Mouse (Mus musculus) liver, embryonic 12.5 days (tissue): ENCODE measurements around the gene Ergic3. TPM values are rescaled to one million over a fixed set of nuclear protein-coding genes. Genes with fewer than 3 reads are reported as not detected.

Experiments used
- ATAC-seq: fragments of 200-750 bp; cut with Nextera tagmentation; 2 replicates; pipeline ENCODE4 v1.8.0; 2017; ENCODE audit warnings: moderate number of reproducible peaks, mild to moderate bottlenecking, moderate library complexity
- H3K27ac ChIP-seq: fragments of 300-500 bp; sonication (generic); 2 replicates; pipeline ENCODE4 v1.5.1; 2016; ENCODE audit warnings: mild to moderate bottlenecking
- H3K27me3 ChIP-seq: fragments of 300-500 bp; sonication (generic); replicated peaks from 2 replicates; pipeline ENCODE4 v1.6.1; 2016; ENCODE audit warnings: mild to moderate bottlenecking, moderate library complexity
- H3K36me3 ChIP-seq: fragments of 300-500 bp; sonication (generic); 2 replicates; pipeline ENCODE4 v1.6.1; 2016; ENCODE audit warnings: mild to moderate bottlenecking, moderate library complexity
- H3K4me1 ChIP-seq: fragments of 300-500 bp; sonication (generic); 2 replicates; pipeline ENCODE4 v1.6.1; 2016
- H3K4me2 ChIP-seq: fragments of 300-500 bp; sonication (generic); 2 replicates; pipeline ENCODE4 v1.6.1; 2016; ENCODE audit warnings: mild to moderate bottlenecking, moderate library complexity
- H3K4me3 ChIP-seq: fragments of 300-500 bp; sonication (generic); 2 replicates; pipeline ENCODE4 v1.5.1; 2016; ENCODE audit warnings: mild to moderate bottlenecking, moderate library complexity
- H3K9ac ChIP-seq: fragments of 300-500 bp; sonication (generic); 2 replicates; pipeline ENCODE4 v1.6.1; 2016; ENCODE audit warnings: mild to moderate bottlenecking, moderate library complexity
- H3K9me3 ChIP-seq: fragments of 300-500 bp; sonication (generic); replicated peaks from 2 replicates; pipeline ENCODE4 v1.6.1; 2016; ENCODE audit warnings: mild to moderate bottlenecking, moderate library complexity
- WGBS: fragments of 180-500 bp; shearing (Covaris S2); methylation state at CpG from one replicate; pipeline ENCODE4 v1.1.7; 2016; ENCODE audit not compliant: insufficient replicate concordance; 5-methylcytosine and 5-hydroxymethylcytosine counted together
- polyA plus RNA-seq: library from polyadenylated mRNA; unstranded; fragments of >200 nt; fragmentation: Nextera tagmentation; extraction: Ambion mirVana; gene quantifications from 2 replicates; pipeline ENCODE4 v1.2.1, GENCODE M21; 2016

Gene Ergic3
- polyA plus RNA-seq, 1 experiment from 2014 or later, result 104 TPM

DNA sequence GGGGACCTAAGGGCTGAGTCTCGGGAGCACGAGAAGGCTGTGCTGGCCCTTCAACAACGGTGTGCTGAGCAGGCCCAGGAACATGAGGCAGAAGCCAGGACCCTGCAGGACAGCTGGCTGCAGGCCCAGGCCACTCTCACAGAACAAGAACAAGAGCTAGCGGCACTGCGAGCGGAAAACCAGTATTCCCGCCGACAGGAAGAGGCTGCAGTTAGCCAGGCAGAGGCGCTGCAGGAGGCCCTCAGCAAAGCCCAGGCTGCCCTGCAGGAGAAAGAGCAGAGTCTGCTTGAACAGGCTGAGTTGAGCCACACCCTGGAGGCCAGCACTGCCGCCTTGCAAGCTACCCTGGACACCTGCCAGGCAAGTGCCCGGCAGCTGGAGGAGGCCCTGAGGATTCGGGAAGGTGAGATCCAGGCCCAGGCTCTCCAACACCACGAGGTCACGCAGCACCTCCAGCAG lies 16.0 kb upstream of the Ergic3 start:
- ATAC-seq, result 0 out of 2 replicates have a peak, but pooled peaks have one; percentile 25
- Histone ChIP-seq H3K4me2 (peak overlapping the region; percentile 82), H3K27me3 (no peaks in the 10 kb centered on the region), H3K4me3 (peak overlapping the region; percentile 63), H3K27ac (peak overlapping the region; percentile 93), H3K9me3 (no peaks in the 10 kb centered on the region), H3K9ac (peak overlapping the region; percentile 78), H3K4me1 (peaks cover 87% of the 10 kb centered on the region), H3K36me3 (peaks cover 98% of the 10 kb centered on the region)
- WGBS, result 84% methylated on average over 14 of the region's 14 CpGs

DNA sequence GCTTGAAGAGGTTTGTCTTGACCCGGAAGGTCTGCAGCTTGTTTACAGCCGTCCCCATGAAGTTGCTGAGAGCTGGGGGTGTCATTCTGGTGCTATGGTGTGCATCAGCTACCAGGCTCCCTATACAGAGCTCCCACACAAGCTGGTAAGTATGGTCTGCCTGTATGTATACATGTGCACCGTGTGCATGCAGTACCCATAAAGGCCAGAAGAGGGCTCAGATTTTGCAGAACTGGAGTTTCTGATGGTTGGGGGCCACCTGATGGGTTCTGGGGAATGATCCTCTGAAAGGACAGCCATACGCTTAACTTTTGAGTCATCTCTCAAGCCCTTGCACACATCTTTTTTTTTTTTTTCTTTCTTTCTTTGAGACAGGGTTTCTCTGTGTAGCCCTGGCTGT lies 2.5 kb upstream of the Ergic3 start:
- no peak overlapping the region for H3K4me3 ChIP-seq
- H3K36me3 ChIP-seq, result peaks cover 29% of the 10 kb centered on the region
- no peaks in the 10 kb centered on the region for H3K9me3 ChIP-seq
- H3K9ac ChIP-seq, result no peak overlapping the region
- 89% methylated on average over 4 of the region's 4 CpGs for WGBS
- H3K27ac ChIP-seq, result no peak overlapping the region
- H3K4me2 ChIP-seq, result no peak overlapping the region
- H3K4me1 ChIP-seq, result peaks cover 17% of the 10 kb centered on the region
- H3K27me3 ChIP-seq, result no peaks in the 10 kb centered on the region
- ATAC-seq, result no peak

DNA sequence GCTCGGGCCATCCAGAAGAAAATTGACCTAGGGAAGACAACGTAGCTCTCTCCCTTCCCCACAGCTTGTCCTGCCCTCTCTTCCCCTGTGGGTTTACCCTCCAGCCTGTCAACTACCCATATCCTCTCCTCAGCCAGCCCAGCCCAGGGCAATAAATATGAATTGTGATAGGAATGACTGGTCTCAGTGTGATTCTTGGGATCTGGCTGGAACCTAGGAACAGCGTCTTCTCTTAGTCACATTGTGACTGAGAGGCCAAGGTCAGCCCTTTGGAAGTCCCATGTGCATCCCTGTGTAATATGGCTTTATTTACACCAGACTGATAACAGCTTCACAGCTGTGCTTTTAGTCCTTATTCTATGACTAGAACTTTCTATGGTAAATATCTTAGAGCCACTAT lies 10.3 kb downstream of the Ergic3 start:
- peaks cover 67% of the 10 kb centered on the region for H3K36me3 ChIP-seq
- no peaks in the 10 kb centered on the region for H3K27me3 ChIP-seq
- WGBS, result 85% methylated on average over 3 of the region's 3 CpGs
- no peak overlapping the region for H3K4me3 ChIP-seq
- no peaks in the 10 kb centered on the region for H3K9me3 ChIP-seq
- no peak overlapping the region for H3K4me2 ChIP-seq
- no peak for ATAC-seq
- H3K27ac ChIP-seq, result no peak overlapping the region
- no peak overlapping the region for H3K9ac ChIP-seq
- peaks cover 37% of the 10 kb centered on the region for H3K4me1 ChIP-seq

DNA sequence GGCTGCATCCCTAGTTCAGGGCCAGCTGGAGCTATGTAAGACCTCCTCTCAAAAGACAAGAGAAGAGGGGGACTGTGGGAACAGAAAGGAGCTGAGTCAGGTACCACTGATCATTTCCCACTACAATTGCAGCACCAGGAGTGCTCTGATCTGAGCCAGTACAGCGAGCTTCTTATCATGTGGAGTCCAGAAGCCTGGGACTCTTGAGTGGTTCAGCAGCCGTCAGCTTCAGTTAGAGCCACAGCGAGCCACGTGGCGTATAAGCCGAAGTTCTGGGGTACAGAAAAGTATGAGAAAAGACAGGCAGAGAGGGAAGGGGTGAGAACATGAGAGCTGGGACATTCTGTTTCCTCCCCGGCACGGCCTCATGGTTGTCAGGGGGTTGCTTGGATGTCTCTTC lies 13.4 kb downstream of the Ergic3 start:
- H3K4me2 ChIP-seq, result peak overlapping the region; percentile 13
- H3K4me3 ChIP-seq, result no peak overlapping the region
- H3K36me3 ChIP-seq, result peaks cover 36% of the 10 kb centered on the region
- WGBS, result 38% methylated on average over 8 of the region's 8 CpGs
- H3K27me3 ChIP-seq, result no peaks in the 10 kb centered on the region
- H3K9ac ChIP-seq, result peak overlapping the region; percentile 13; the same call in 1 of the 2 replicates
- H3K4me1 ChIP-seq, result peaks cover 48% of the 10 kb centered on the region
- H3K9me3 ChIP-seq, result no peaks in the 10 kb centered on the region
- H3K27ac ChIP-seq, result peak overlapping the region; percentile 81
- peak; percentile 80 for ATAC-seq

DNA sequence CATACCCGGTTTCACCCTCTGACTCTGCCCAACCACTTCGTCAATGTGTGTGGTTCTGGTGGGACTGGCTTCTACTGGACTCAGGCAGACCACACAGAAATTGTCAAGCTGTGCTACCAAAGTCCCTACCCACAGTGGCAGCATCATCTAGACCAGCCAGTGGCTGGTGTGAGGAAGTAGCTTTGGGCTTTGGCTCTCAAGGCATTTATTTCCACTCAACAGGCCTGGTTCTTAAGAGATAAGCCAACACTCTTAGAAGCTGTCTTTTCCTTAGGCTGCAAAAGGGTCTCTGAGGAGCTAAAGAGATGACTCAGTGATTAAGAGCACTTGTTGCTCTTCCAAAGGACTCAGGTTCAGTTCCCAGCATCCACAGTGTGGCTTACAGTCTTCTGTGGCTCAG lies 13.9 kb downstream of the Ergic3 start:
- H3K9ac ChIP-seq, result no peak overlapping the region; the same call in 1 of the 2 replicates
- H3K36me3 ChIP-seq, result peaks cover 31% of the 10 kb centered on the region
- ATAC-seq, result peak; percentile 47
- H3K4me2 ChIP-seq, result peak overlapping the region; percentile 13
- peak overlapping the region; percentile 81 for H3K27ac ChIP-seq
- no peaks in the 10 kb centered on the region for H3K27me3 ChIP-seq
- H3K4me1 ChIP-seq, result peaks cover 48% of the 10 kb centered on the region
- no peak overlapping the region for H3K4me3 ChIP-seq
- 58% methylated on average over 2 of the region's 2 CpGs for WGBS
- H3K9me3 ChIP-seq, result no peaks in the 10 kb centered on the region

DNA sequence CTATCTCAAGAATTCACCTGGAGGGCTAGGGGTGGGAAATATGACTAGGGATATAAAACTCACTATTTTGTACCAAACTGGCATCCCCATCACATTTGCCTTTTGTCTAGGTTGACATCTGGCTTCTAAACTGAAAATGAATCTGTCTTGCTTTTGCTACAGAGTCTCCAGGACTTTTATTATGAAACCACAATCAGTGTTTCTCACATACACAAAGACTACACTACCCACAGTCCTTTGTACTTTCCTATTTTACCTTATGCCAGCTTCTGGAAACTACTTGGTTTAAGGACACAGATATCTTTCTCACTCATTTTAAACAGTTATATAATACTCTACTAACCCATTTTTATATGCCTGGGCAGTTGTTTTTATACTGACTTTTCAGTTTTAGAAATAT lies 17.6 kb downstream of the Ergic3 start:
- Histone ChIP-seq H3K9ac (no peak overlapping the region), H3K4me2 (no peak overlapping the region), H3K36me3 (no peaks in the 10 kb centered on the region), H3K27ac (no peak overlapping the region), H3K9me3 (no peaks in the 10 kb centered on the region), H3K27me3 (no peaks in the 10 kb centered on the region), H3K4me3 (no peak overlapping the region), H3K4me1 (peaks cover 38% of the 10 kb centered on the region)
- ATAC-seq, result no peak

DNA sequence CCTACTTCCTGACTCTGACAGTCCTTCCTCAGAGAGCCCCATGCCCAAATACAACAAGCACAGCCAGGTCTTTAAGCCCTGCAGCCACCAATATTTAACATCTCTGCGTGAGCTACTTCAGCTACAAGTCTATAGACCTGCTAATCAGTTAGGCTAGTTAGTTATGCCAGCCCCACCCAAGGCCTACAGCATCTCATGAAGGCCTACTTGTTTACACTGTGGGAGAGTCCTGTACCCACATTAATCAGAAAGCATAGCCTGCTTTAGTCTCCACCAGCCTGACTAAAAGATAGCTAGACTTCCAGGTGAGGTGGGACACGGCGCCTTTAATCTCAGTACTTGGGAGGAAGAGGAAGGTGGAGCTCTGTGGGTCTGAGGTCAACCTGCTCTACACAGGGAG lies 31.5 kb downstream of the Ergic3 start:
- no peak overlapping the region for H3K4me2 ChIP-seq
- H3K4me1 ChIP-seq, result no peaks in the 10 kb centered on the region
- ATAC-seq, result no peak
- H3K9ac ChIP-seq, result no peak overlapping the region
- no peaks in the 10 kb centered on the region for H3K36me3 ChIP-seq
- WGBS, result 76% methylated on average over 3 of the region's 3 CpGs
- no peak overlapping the region for H3K27ac ChIP-seq
- peaks cover 38% of the 10 kb centered on the region for H3K27me3 ChIP-seq
- no peak overlapping the region for H3K4me3 ChIP-seq
- no peaks in the 10 kb centered on the region for H3K9me3 ChIP-seq

DNA sequence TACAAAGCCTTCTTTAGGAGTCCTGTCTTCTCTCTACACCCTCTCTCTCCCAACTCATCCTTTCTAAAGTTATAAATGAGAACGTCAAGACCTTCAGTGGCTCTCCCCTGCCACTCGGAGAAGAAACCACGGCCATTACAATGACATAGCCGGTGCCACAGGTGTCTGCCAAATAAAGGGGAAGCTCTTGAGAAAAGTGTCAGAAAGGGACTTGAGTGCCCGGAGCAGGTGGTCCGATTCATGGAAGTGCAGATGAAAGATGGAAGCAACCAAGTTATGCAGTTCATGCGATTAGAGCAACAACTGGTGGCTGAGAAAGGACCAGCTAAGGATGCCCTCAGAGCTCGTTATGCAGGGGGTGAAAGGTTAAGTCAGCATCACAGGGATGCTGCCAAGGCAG lies 35.1 kb downstream of the Ergic3 start:
- Histone ChIP-seq H3K27me3 (peaks cover 42% of the 10 kb centered on the region), H3K9me3 (no peaks in the 10 kb centered on the region), H3K9ac (no peak overlapping the region), H3K4me1 (peaks cover 4% of the 10 kb centered on the region), H3K4me3 (no peak overlapping the region), H3K27ac (no peak overlapping the region), H3K36me3 (no peaks in the 10 kb centered on the region), H3K4me2 (no peak overlapping the region)
- 62% methylated on average over 8 of the region's 8 CpGs for WGBS
- ATAC-seq, result no peak

DNA sequence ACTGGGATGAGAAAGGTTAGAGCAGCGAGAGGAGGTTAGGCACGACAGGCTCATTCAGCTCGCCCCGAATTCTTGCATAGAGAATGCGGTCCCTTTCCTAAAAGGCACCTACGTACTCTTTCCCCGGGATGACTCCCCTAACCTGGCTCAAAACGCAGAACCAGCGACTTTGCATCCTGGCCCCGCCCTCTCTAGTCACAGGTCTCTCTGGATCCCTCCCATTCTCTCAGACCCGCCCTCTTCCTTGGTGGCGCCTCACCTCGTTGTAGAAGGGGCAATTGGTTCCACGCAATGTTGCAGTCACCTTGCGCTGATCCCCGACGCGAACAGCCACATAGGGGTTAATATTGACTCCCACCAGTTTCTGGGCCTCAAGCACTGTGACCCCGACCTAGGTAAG lies 40.1 kb downstream of the Ergic3 start:
- Histone ChIP-seq H3K9me3 (no peaks in the 10 kb centered on the region), H3K9ac (no peak overlapping the region), H3K4me3 (no peak overlapping the region), H3K36me3 (no peaks in the 10 kb centered on the region), H3K4me1 (peaks cover 7% of the 10 kb centered on the region), H3K4me2 (peak overlapping the region; percentile 35), H3K27me3 (peaks cover 77% of the 10 kb centered on the region), H3K27ac (no peak overlapping the region)
- ATAC-seq, result no peak
- 10% methylated on average over 19 of the region's 19 CpGs for WGBS

DNA sequence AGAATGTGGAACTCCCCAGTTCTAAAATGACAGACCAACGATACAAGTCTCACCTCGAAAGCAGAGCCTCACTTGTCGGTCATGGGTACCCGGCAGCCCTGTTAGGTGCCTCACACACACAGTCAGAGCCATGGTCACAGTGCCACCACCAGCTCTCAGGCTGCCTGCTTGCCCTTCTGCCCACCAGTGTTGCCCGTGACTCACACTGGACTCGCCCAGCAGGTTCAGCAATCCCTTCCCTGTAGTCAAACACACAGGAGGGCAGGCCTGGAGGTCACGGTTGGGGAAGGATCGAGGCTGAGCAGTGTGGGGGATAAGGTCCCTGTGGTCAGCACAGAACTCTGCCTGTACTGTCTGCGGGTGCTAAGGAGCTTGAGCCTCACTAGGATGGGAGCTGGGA lies 45.0 kb downstream of the Ergic3 start, which contains the start of gene Fer1l4:
TSS of gene Fer1l4 (minus strand) at position 132 of the 400 bp plus-strand sequence.
- no peaks in the 10 kb centered on the region for H3K9me3 ChIP-seq
- no peak within 1 kb of the TSS for H3K9ac ChIP-seq
- H3K27ac ChIP-seq, result no peak within 1 kb of the TSS
- 0 out of 2 replicates have a peak, but pooled peaks have one; percentile 8 for ATAC-seq
- no peaks in the 10 kb centered on the region for H3K36me3 ChIP-seq
- H3K4me2 ChIP-seq, result no peak within 1 kb of the TSS
- H3K4me1 ChIP-seq, result peaks cover 4% of the 10 kb centered on the region
- WGBS, result 59% methylated on average over 9 of the region's 9 CpGs
- peaks cover 57% of the 10 kb centered on the region for H3K27me3 ChIP-seq
- H3K4me3 ChIP-seq, result no peak within 1 kb of the TSS

DNA sequence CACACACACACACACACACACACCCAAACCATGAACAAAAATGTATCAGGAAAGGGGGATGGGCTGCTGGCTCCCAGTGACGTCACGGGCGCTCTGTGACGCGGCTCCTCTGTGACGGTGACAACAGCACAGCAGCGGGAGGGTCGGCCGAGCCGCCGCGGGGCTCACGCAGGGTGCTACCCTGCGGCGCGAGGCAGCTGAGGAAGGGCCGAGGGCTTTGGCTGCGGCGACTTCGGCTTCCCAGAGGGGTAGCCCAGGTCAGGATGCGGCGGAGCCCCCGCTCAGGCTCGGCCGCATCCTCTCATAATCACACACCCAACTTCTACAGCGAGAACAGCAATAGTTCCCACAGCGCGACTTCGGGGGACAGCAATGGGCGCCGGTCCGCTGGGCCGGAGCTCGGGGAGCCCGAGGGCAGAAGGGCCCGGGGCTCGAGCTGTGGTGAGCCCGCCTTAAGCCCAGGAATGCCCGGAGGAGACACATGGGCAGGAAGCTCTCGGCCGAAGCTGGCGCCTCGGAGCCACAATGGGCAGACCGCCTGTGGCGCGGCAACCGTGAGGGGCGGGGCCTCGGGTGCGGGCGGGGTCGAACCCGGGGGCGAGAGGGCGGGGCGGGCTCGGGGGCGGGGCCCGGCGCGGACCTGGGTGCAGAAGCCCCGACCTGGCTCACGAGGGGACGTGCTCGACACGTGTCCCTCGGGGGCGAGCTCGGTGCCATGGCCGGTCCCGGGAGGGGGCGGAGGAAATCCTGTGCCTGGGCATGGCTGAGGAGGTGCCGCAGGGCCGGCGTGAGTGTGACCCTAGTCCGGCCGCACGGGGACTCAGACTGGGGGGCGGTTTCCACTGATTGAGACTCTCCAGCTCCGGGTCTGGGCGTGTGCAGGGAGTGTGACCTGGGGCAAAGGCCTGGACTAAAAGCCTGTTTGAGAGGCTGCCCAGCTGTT lies 57.5 kb downstream of the Ergic3 start, which contains the start of gene Spag4:
TSS of gene Spag4 (plus strand) at position 77 of the 943 bp plus-strand sequence.
- ATAC-seq, result peak; percentile 81
- H3K4me2 ChIP-seq, result peak within 1 kb of the TSS; percentile 98
- peak within 1 kb of the TSS; percentile 77 for H3K9ac ChIP-seq
- peak within 1 kb of the TSS; percentile 76 for H3K27ac ChIP-seq
- peaks cover 25% of the 10 kb centered on the region for H3K4me1 ChIP-seq
- H3K4me3 ChIP-seq, result peak within 1 kb of the TSS; percentile 70
- no peaks in the 10 kb centered on the region for H3K9me3 ChIP-seq
- WGBS, result under 1% methylated on average over 67 of the region's 81 CpGs
- H3K36me3 ChIP-seq, result peaks cover 24% of the 10 kb centered on the region
- H3K27me3 ChIP-seq, result no peaks in the 10 kb centered on the region

DNA sequence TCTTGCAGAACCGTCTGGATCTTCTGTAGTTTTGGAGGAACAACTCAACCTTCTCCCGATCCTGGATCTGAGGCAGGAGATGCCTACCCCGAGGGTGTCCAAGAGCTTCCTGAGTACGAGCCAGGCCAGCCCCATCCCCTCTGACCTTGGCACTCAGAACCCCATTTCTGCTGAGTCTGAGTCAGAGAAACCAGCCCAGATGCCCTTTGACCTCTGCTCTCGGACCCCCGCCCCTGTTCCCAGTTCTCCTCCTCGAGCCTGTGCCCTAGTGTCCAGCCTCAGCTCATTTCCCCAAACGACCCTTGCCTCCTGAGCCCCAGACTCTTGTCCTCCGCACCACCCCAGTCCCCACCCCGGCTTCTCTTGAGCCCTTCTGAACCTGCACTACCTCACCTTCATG lies 58.3 kb downstream of the Ergic3 start:
- no peaks in the 10 kb centered on the region for H3K9me3 ChIP-seq
- WGBS, result 31% methylated on average over 10 of the region's 10 CpGs
- peaks cover 31% of the 10 kb centered on the region for H3K36me3 ChIP-seq
- peaks cover 25% of the 10 kb centered on the region for H3K4me1 ChIP-seq
- ATAC-seq, result no peak
- H3K4me3 ChIP-seq, result peak overlapping the region; percentile 70
- H3K27me3 ChIP-seq, result no peaks in the 10 kb centered on the region
- 0 out of 2 replicates have a peak overlapping the region, but pooled peaks have one; percentile 43 for H3K27ac ChIP-seq
- H3K9ac ChIP-seq, result peak overlapping the region; percentile 77
- peak overlapping the region; percentile 98 for H3K4me2 ChIP-seq
